Mouse (Mus musculus): Measurements from ENCODE around the gene Pigf.
"Not testable (repeated sequence)": the region's sequence is repeated elsewhere in the genome, so short reads cannot be mapped to it uniquely, and the experiment has no call there.

The Pigf gene

DNA sequence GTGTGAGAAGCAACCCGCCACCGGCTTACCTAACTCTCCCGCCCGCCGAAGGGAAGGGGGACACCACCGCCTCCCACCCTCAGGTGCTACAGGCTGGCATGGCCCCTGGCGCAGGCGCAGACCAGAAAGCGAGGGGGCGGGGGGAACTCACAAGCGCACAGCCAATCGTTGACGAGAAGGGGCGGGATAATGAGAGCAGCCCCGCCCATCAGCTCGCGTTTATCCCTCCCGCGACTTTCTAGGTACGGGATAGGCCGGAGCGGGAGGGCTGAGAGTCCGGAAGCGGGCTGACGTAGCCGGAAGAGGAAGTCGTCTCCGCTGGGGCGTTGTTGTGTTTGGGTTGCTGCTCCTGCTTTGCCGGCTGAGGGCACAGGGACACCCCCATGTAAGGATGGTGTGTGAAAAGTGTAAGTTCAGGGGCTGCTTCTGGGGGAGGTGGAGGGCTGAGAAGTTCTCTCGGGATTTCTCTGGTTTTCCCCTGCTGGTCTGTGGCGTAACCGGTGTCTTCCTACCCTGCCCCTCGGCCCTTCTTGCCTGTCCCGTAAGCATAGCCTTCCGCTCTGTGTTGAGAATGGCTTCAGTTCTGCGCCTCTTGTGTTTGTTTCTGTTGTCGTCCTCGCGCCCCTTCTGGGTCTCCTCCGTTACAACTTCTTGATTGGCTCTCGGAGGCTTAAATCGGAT, at the start of gene Pigf, which contains the start of gene Cript:
TSS of gene Pigf (minus strand) at position 138 of the 681 bp plus-strand sequence.
TSS of gene Cript (plus strand) at position 282 of the 681 bp plus-strand sequence.
- peak; percentile 99 for DNase-seq

GRCm38 (mm10) chr17:87073470-87073869, 48.3 kb upstream of the Pigf start:
- DNase-seq: no peak

- DNase-seq: no peak
These were observed 47.7 kb upstream of the Pigf start for GRCm38 (mm10) chr17:87072766-87073440.

DNA sequence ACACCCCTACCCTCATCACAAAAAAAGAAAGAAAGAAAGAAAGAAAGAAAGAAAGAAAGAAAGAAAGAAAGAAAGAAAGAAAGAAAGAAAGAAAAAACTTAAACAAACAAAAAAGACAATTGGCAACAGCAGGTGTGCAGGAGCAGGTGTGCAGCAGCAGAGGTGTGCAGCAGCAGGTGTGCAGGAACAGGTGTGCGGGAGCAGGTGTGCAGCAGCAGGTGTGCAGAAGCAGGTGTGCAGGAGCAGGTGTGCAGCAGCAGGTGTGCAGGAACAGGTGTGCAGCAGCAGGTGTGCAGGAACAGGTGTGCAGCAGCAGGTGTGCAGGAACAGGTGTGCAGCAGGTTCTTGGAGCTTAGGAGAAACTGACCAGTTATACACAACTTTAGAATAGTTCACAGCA, 47.0 kb upstream of the Pigf start:
- DNase-seq: not testable (repeated sequence)

DNA sequence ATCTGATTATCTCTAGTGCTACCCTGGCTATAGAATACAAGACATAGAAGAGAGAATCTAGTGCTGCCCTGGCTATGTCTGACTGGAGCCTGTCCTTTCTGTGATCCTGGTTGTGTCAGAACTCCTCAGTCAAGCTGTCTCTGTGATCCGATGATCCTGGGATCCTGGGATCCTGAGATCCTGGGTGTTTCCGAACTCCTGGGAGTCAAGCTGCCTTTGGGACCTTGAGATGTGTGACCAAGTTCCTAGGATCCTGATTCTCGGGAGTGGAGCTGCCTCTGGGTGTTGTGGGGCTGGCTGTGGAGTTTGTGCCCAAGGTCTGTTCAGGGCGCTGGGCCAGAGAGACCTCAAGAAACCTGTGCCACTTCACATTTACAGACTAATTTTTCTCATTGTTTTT, 43.8 kb upstream of the Pigf start:
- DNase-seq: no peak

DNA sequence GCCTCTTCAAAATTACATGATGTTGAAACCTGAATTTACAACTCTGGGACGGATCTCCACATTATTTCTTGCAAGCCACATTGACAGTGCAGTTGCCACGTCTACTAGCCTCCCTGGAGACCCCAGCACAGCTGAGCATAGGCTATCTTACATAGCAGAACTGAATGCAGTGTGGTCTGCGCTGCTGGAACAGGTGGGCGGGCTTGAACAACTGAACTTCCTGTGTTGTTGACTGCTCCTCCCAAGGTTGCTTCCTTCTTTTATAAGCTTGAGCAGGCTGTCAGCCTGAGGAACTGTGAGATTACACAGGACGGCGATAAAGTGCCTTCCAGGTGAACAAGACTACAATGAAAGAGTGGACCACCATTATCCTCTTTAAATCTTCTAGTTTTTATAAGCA, 38.8 kb upstream of the Pigf start:
- no peak for DNase-seq

GRCm38 (mm10) chr17:87063461-87063860, 38.3 kb upstream of the Pigf start:
- DNase-seq: no peak

GRCm38 (mm10) chr17:87062639-87063038, 37.4 kb upstream of the Pigf start:
- peak; percentile 19 for DNase-seq

- no peak for DNase-seq
These were observed 32.5 kb upstream of the Pigf start for GRCm38 (mm10) chr17:87057486-87058266.

DNA sequence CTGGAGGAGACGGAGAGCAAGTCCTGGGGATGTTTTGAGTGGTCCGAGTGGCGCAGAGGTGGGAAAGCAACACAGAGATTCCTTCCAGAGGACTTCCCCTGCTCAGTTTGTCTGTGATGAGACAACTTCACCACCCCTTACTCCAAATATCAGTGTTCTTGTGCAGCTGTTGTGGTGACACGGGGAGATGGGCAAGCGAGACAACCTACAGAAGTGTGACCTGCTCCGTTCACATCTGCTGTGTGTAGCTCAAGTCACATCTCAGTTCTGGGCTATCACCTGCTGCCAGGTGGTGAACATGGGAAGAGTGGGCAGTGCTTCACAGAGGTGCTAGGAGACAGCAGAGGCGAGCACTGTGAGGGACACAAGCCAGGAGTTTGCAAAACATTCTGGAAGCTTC, 31.6 kb upstream of the Pigf start:
- DNase-seq: no peak

DNA sequence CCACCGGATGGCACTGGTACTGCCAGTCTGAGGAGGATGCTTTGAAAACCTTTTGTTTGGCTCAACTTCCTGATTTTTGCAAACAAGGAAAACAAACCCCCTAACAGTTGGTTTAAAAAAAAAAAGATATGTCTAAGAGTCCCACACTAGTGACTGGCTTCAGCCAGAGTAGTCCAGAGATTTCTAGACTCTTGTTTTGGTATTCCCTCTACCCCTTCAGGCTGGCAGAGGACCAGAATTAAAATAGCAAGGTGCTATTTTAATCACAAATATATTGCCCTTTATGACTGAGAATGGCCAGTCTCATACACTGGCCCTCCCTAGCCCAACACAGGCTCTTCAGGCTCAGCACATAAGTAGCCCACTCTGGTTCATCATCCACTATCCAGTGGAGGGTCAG, 30.5 kb upstream of the Pigf start:
- DNase-seq: no peak

- DNase-seq: no peak
These were observed 29.8 kb upstream of the Pigf start for GRCm38 (mm10) chr17:87055051-87055459.

DNA sequence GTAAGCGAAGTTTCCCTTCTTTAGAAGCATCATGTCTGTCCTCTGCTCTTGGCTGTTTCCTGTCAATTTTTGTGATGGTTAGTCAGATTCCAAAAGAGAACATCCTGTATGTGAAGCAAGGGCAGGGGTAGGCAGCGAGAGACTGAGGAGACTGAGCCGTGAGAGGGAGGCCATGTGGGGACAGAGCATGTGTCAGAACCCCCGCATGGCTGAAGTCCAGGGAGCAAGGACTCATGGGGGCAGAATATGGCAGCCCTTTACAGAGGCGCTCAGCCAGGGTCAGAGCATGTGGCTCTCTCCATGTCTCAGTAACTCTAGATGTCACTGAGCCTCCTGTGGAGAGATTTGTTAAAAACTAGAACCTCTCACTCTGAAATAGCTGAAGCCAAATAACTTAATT, 28.7 kb upstream of the Pigf start:
- DNase-seq: no peak

GRCm38 (mm10) chr17:87052432-87052831, 27.2 kb upstream of the Pigf start:
- DNase-seq: no peak

DNA sequence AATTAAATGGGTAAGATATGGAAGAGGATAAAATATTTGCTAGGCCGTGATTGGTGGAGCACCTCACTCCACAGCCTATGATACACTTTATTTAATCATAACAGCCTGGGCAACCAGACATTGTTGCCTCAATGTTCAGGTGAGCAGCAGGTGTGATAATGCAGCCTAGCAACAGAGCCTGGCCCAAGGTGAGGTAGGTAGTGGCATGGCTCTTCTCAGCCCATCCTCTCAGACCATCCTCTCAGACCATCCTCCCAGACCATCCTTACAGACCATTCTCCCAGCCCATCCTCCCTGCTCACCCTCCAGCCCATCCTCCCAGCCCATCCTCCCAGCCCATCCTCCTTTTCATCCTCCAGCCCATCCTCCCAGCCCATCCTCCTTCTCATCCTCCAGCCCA, 26.4 kb upstream of the Pigf start:
- DNase-seq: no peak

- no peak for DNase-seq
These were observed 25.4 kb upstream of the Pigf start for GRCm38 (mm10) chr17:87050469-87051175.

- DNase-seq: no peak
These were observed 24.5 kb upstream of the Pigf start for GRCm38 (mm10) chr17:87049696-87050095.

DNA sequence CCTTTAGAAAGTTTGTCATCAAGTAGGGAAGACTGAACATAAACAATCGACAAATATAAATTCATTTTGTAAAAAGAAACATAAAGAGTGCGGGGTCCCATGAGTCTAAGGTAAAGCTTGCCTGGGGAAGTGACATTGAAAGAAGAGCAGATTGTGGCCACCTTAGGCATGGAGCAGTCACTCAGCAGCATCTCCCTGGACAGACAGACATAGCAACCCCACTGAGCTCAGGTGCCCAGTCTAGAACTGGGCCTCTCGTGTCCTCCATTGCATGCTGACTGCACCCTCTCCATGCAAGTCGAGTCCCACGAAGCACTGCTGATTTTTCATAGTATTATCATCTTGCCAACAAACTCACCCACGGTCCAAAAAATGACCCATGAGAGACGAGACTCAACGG, 19.6 kb upstream of the Pigf start:
- DNase-seq: no peak

- DNase-seq: peak; percentile 87
These were observed 19.2 kb upstream of the Pigf start for GRCm38 (mm10) chr17:87044364-87044763.

DNA sequence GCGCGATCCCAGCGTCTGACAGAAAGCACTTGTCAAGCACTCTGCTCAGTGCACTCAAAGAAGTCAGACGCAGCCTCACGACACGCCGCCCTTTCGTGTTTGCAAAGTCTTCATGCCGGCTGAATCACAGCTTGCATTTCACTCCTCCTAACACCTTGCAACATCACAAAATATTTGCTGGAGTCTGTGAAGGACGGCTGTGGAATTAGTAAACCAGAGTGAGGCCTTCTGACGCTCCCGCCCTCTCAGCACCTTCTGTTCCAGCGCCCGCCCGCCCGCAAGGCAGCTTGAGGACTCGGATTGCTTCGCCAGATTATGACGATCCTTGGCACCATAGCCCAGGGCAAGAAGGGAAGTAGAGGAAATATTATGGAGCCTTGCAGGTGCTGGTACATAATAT, 16.5 kb upstream of the Pigf start:
- DNase-seq: no peak

DNA sequence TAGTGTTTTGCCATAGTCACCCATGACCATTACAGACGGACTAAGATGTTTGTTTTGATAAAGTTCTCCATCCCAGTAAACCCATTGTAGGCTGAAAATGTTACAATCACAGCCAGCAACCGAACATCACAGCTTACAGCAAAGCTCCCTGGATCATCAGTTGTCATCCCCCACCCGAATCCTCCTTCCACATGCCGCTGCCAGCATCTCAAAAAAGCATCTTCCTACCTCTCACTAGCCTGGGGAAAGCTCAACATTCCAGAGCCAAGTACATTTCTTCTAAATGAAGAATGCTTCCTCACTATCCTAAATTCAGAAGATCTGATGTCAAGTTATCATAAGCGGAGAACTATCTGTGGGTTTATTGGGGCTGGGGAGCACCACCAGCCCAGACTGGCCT, 13.3 kb upstream of the Pigf start:
- no peak for DNase-seq

GRCm38 (mm10) chr17:87036141-87037073, 11.2 kb upstream of the Pigf start:
- no peak for DNase-seq
